Mouse (Mus musculus) Muller cell, postnatal 12 days (primary cell): ENCODE results near the gene Prkar2b.
A peak's percentile ranks its signal among the peaks of the same experiment; 100 is the strongest.
"Not testable (repeated sequence)": the region's sequence is repeated elsewhere in the genome, so short reads cannot be mapped to it uniquely, and the experiment has no call there.

Experiments used
- DNase-seq: peaks from one replicate; pipeline ENCODE4 v3.0.0-alpha.2; 2015; ENCODE audit errors: inconsistent ontology term

Prkar2b gene

DNA sequence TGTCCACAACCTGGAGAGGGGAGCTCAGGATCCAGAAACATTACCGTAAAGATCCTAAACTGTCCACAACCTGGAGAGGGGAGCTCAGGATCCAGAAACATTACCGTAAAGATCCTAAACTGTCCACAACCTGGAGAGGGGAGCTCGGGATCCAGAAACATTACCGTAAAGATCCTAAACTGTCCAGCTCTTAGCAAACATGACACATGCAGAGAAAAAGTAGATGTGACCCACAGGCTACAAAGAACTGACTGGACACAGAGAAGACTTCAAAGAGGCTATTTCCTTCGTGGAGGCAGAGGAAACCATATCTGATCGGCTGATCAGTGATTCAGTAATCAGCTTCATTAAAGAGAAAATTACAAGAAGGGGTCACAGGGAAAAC, 51.1 kb downstream of the Prkar2b start:
- not testable (repeated sequence) for DNase-seq

- peak; percentile 14 for DNase-seq
Measured at GRCm38 (mm10) chr12:32009267-32009984, 51.7 kb downstream of the Prkar2b start.

- no peak for DNase-seq
Measured at GRCm38 (mm10) chr12:32008728-32009127, 52.4 kb downstream of the Prkar2b start.

- no peak for DNase-seq
Measured at GRCm38 (mm10) chr12:32007646-32008045, 53.5 kb downstream of the Prkar2b start.

DNA sequence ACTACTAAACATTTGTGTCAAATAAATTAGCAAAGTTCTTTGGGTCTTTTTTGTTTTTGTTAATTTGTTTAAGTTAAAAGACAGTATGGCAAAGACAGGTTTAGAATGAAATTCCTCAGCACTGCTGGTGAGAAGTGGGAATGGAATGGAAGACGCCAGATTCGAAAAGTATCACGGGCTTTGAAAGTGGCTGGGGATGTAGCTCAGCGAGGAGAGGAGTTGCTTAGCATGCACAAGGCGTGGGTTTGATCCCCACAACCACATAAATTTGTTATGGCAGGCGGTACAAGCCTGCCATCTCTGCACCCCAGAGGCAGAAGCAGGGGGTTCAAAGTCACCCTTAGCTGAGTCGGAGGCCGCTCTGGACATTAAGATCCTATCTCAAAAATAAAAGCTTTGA, 54.1 kb downstream of the Prkar2b start:
- DNase-seq = no peak

- no peak for DNase-seq
Measured at GRCm38 (mm10) chr12:32006391-32006929, 54.6 kb downstream of the Prkar2b start.

GRCm38 (mm10) chr12:32000464-32000863, 60.6 kb downstream of the Prkar2b start:
- no peak for DNase-seq

DNA sequence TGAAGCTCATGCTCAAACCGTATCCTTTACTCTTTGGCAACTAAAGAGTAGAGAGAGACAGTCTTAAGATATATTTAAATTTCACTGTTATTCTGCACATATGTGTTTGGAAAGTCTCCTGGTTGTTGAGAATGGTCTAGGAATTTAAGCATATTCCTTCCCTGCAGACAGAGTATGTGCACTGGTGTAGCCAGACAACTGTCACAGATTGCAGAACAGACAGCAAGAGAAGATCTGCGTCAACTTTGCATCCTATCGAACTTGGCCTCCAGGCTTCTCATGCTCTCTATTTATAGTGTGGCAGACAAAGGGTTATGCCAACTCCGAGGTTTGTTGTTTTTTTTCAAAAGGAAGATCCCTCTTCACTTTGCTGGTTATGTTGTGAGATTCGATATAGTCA, 62.4 kb downstream of the Prkar2b start:
- DNase-seq = no peak

DNA sequence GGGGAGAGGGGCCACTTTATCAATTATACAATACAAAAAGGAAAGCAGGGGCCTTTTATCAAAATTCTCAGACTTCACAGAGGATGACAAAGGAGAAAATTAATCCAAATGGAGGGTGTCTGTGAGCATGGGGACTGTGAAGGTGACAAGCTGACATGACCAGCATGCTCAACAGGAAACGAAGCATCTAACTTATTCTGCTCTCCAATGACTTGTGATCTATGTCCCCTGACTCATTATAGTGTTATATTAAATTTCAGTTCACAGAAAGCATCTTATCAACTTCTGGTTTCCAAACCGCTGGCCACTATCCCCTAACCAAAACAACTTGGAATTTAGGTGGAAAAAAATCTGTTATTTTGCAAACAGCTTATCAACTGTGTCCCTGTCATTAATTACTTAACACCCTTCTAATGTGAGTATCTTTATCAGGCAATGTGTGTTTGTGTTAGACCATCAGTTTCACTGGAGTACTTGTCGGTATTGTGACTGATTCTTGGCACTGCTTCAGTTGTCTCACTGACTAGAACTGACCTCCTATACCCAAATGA, 63.7 kb downstream of the Prkar2b start:
- DNase-seq = no peak

GRCm38 (mm10) chr12:31996877-31997276, 64.2 kb downstream of the Prkar2b start:
- no peak for DNase-seq

GRCm38 (mm10) chr12:31990575-31990974, 70.5 kb downstream of the Prkar2b start:
- no peak for DNase-seq

GRCm38 (mm10) chr12:31989726-31990125, 71.4 kb downstream of the Prkar2b start:
- no peak for DNase-seq

GRCm38 (mm10) chr12:31986463-31986862, 74.6 kb downstream of the Prkar2b start:
- DNase-seq = no peak

DNA sequence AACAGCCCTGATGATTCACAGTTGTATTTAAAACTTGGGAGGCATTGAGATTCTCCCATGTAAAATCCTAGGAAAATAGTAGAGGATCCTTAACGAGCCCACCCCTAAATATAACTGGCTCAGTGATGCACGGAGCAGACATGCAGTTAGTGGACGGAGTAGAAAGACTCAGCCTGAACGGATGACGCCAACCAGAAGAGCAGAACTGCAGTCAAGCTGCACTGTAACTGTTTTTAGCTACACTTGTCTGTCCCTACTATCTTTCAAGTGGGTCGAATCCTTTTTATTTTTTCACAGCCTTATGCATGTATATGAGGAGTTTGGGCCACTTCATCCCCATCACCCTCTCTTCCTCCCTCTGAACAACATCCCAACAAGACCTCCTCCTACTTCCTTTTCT, 75.4 kb downstream of the Prkar2b start:
- DNase-seq = no peak

GRCm38 (mm10) chr12:31984664-31985063, 76.4 kb downstream of the Prkar2b start:
- DNase-seq = no peak

DNA sequence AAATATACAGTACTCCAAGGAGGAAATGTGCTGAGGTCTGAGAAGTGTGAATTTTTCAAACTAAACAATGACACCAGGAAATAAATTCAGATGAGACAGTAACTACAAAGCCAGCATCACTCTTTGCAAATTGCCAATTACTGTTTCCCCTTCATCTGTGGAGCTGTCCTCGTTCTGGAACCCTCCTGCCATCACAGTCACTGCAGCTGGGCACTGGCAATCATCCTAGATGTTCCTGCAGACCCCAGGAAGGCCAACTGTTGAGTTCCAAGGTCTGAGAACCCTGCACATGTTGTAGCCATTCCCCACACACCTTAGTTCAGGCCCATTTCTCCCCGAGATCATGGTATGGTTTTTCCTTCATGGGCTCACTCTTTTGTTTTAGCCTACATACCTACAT, 76.9 kb downstream of the Prkar2b start:
- DNase-seq = no peak

DNA sequence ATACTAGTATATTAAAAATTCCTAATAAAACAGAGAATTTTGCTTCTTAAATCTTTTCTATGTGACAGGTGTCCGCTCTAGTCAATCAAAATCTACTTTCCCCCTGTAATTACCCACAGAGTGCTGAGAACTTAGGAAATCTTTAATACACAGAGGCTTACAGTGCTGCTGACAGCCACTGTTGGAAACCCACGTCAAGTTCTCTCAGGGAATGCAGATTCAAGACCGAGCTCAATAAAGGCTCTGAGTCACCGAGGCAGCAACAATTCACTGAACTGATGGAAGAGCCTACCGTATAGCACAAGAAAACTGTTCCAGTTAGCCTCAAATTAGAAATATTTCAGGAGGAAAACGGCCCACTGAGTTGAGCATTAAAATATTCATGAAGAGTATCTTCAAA, 77.3 kb downstream of the Prkar2b start:
- DNase-seq = peak; percentile 30

DNA sequence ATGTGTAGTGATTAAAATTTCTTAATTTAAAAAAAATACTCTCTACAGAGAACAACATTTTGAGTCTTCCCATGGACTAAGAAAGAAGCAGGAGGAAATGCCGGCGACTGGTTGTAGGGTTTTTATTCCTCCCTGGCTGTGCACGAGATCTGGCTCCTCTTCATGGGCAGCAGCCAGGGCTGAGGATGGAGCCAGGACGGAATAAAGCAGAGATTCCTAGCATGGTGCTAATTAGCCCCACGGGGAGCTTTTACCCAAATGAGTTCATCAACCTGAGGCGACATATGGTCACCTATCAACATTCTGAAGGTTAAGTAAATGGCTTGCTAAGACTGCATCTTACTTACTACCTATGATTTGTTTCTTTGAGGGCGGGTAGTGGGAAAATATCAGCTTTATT, 77.9 kb downstream of the Prkar2b start:
- DNase-seq = no peak

- DNase-seq = no peak
Measured at GRCm38 (mm10) chr12:31977613-31978195, 83.4 kb downstream of the Prkar2b start.

DNA sequence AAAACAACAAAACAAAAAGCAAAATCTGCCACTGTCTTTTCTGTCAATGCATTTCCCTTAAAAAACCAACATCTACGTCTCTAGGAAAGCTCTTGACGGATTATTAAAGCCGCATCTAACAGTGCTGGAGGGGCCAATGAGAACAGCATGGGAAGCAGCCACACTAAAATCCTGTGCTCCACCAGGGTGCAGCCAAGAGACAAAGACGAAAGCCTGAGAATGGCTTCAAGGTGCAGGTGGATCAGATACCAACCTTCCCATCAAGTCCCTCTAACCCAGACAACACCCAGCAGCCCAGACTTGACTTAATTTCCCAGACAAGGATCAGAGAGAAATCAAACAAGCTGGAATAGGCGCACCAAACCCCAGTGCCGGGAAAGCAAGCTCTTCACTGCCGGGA, 84.6 kb downstream of the Prkar2b start:
- DNase-seq = no peak

DNA sequence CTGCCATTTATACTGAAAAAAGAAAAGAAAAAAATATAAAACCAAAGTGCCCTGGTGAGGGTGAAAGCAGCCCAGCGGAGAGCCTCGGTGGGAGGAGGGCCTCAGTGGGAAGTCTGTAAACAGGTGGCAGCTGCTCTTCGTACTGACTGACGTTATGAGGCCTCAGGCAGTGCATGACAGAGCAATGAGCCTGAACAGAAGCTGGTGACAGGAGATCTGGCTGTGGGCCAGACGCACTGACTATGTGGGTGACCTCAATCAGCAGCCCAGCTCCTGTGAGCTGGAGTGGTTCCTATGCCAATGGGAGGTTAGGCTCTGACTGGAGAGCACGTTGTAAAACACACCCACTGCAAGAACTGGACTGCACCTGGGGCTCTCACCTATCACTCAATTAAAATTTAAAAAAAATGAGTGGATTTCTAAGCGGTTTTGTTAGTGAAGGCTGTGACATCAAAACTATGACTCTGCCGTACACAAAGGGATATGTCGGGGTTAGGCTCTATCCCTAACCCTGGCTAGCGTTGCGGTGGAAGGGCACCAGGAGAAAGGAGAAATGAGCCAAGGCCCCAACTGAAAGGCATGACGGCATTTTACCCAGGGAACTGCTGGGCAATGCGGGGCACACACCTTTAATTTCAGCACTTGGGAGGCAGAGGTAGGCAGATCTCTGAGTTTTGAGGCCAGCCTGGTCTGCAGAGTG, 87.5 kb downstream of the Prkar2b start:
- peak; percentile 90 for DNase-seq

DNA sequence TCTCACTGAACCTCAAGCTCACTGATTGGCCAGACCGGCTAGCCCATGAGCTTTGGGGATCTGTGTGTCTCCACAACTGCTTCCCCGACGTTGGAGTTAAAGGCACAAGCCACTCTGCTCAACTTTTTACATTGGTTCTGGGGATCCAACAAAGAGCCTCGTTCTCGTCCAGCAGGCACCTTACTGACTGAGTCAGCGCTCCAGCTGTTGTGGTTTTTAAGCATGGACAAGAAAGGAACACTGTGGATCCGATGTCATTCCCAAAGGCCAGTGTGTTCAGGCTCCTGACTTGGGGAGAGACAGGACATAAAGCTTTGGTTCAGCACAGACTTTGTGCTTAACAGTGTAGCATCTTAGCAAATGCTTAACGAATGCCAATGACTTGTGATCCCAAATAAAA, 89.5 kb downstream of the Prkar2b start:
- DNase-seq = no peak
